Mouse (Mus musculus): ENCODE results near the gene Naa40.

The Naa40 gene

DNA sequence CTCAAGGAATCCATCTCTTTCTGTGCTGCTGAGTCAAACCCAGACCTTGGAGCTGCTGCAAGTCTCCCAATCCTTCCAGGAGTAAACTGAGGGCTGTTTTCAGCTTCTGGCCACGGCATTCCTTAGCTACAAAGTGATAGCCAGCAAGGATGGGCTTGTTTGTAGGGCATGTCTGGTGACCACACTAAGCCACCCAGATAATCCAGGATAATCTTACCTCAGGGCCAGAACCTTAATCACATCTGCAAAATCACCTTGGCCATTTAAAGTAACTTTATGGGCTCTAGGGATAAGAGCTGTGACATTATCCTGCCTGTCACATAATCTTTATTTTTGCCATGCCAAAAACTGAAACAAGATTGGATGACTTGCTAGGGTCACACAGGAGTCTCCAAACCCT is 28.8 kb downstream of the Naa40 start:
- DNase-seq, result no peak

DNA sequence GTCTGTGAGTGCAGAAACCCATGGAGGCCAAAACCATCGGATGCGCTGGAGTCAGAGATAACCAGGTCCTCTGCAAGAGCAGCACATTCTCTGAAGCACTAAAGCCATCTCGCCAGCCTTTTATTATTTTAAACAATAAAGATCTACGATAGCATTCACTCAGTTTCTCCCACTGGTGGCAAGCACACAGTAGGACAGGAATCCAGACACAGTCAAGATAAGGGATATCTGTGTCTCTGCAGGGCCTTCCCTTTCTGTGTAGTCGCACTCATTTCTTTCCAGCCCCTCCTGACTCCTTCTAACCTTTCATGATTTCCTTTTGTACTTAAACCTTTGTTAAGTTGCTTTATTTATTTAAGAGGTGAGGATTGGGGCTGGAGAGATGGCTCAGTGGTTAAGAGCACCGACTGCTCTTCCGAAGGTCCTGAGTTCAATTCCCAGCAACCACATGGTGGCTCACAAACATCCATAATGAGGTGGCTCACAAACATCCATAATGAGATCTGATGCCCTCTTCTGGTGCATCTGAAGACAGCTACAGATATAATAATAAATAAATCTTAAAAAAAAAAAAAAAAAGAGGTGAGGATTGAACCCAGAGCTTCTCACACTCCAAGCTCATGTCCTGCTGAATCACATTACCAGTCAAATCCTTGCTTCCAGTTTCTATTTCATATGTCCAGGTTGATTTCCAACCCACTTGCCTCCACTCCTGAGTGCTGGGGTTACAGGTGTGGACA is 30.9 kb downstream of the Naa40 start:
- DNase-seq, result no peak

DNA sequence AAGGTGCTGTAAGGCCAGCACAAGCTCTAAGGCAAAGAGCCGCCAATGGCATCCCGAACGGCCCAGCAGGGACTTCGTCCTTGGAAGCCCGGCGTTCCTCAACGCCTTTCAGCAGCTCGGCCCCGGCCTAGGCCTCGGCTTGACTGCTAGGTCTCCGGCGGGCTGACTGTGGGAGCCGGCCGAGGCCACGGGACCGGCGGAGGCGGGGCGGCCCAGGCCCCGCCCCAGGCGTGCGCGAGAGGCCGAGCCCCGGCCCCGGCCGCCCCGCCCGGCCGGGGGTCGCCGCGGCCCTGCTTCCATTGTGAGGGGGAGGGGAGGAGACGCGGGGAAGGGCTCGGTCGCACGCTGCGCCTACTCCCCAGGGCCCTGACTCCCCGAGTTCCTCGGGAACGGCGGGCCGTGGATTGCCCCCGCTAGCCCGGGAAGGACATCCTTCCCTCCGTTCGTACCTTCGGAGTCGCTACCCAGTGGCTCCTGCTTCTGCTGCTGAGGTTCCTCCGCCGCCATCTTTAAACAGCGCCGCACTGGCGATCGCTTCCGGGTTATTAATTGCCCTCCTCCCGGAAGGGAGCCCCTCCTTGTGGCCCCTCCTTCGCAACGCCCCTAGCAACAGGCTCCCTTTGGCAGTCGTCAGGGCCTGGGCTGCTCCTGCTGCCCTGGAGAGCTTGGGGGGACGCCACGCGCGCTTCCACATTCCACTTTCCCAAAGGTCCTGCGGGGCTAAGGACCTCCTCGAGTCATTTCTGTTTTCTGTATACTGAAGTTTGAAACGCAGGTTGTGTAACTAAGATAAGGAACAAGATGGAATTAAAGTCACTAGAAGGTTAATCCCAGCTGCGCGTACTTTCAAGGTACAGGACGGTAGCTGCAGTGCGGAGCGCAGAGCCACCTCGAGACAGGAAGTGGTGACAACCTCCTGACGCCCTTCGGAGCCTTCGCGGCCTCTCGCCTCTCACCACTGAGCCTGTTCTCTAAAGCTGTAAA is 34.9 kb downstream of the Naa40 start, which contains the start of gene Otub1:
Gene Otub1, minus strand, starts transcription at position 564 of the 984 bp plus-strand sequence.
- peak; percentile 95 for DNase-seq

DNA sequence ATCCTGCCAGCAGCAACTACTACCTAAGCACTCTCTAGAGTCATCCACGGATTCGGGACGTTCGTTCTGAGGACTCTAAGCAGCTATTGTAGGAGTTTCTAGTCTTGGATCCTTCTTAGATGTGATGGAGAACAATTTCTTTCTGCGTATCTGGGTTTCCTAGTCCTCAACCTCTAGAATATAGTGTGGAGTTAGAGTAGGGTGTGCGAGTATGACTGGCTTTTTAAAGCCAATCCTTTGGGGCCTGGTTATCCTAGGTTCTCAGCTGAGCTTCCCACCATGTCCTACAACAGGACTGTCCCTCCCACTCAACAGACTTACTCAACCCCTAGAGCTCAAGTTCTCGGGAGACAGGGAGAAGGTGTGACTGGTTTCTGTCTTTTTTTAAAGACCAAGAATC is 35.7 kb downstream of the Naa40 start:
- DNase-seq, result no peak

DNA sequence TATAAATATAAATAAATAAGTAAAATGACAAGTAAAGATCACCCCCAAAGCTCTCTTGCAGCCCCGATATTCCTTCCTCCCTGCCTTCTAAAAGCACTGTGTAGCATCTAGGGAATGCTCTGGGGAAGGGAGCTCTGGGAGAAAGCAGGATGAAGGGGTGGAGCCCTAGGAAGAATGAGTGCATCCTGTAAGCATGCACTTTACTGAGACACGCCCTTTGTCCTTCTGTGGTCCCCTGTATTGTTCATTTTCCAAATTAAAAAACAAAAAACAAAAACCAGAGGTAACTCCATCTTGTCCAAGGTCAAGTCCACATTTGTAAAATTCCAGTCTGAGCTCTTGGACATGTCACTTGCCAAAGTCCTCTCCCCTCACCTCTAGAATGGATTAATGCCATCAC is 36.1 kb downstream of the Naa40 start:
- DNase-seq, result no peak

DNA sequence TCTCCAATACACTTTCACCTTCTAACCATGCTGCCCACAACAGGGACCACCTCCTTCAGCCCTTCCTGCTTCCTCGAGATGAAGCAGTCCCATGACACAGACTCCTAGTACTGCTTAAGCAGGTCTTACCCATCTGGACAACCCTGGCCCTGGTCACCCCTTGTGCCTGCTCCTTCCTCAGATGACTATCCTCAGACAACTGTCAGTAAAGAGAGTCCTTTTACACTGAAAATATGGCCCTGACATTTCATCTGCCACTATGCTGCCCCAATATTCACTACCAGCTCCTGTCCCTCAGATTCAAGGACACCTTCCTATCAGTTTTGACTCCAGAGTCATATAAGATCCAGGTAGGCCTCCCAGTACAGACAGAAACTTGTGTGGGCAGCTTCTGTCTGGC is 40.6 kb downstream of the Naa40 start:
- no peak for DNase-seq

DNA sequence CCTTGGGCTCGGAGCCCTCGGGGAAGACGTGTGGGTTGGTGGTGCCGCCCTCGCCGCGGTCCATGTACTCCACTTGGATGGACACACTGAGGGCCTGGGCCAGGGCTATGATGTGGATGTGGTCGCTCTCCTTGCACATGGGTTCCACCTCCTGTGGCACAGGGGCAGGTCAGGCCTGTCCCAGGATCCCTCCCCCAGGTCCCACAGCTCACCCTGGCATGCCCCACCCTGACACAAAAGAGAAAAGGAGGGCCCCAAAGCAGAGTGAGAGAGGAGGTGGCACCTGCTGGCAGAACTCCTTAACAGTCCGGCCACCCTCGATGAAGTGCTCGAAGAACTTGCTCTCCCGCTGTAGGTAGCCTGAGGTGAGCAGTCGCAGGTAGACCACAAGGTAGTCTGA is 41.9 kb downstream of the Naa40 start:
- DNase-seq, result no peak

DNA sequence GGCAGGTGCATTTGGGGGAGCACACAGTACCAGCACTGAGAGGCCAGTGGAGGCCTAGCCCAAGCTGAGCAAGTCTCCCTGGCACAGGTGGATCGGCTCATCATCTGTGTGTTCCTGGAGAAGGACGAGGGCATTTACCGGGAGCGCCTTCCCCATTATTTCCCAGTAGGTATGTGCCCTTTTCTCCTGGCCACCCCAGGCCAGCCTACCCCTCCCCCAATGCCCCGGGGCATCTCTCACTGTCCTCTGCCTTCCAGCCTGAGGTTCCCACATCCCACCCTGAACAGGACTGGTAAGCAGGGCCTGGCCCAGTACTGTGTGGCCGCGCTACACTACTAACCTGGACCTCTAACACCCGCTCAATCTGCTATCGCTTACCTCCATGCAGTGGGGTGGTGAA is 43.5 kb downstream of the Naa40 start:
- no peak for DNase-seq

DNA sequence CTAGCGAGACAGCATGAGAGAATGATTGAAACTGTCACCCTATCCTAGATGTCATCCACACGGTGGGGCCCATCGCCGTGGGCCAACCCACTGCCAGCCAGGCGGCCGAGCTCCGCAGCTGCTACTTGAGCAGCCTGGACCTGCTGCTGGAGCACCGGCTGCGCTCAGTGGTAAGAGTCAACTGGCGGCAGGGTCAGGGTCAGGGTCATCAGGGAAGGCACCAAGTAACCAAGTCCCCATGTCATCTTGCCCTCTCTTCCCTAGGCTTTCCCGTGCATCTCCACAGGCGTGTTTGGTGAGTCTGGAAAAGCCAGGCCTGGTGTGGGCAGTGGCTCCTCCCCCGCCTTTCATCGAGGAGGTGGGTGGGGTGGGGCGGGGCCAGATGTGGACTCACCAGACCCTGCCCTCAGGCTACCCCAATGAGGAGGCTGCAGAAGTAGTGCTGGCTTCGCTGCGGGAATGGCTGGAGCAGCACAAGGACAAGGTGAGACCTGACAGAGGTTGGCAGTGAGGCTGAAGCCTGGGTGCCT is 44.2 kb downstream of the Naa40 start:
- peak in 1 of 2 experiments; percentile 23 for DNase-seq

DNA sequence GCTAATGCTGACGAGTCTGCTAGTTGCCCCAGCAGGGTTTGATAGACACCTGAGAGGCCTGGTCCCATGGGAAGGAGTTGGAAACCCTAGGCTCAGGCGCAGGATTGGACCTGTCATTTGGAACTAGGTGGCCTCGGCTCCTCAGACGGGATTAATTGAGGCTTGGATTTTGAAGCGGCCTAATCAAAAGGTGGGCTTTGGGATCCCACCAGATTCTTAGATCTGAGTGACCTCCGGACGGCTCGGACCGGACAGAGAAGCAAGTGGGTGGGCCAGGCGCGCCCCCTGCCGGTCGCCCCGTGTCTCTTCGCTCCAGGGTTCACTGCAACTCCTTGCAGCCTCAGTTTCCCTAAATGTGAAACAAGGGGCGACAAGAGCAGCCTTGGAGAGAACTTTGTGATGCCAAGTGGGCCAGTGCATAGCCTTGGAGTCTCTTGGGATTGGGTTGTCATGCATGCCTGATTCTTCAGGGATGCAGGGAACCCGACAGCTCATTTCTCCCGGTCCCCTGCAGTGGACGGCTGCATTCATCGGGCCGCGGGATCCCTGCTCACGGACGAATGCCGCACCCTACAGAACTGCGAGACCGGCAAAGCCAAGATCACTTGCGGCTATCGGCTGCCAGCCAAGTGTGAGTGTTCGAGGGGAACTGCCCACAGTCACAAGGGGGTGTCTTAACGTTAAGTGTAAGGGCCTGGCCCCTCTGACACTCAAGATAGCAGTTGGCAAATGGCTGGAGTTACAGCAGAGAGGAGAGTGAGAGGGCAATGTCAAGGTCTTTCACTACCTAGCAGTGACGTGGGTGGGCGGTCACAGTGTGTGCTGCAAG is 44.9 kb downstream of the Naa40 start:
- peak; percentile 67 to 69 for DNase-seq

DNA sequence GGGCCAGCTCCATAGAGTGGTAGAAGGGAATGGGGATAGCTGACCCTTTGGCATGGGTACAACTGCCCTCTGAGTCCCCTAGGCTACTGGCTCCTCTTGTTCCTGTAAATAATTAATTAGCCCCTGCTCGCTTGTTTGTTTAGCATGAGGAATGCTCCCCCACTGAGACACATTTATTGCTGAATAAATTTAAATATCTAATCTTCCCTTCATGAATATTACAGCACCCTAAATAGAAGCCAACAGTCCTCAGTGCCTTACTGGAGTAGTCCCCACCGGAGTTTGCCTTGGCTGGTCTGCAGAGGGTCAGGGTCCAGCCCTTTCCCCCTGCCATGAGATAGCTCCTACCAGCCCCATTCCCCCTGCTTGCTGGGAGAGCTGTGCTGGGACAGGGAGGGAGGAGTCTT is 48.4 kb downstream of the Naa40 start:
- no peak for DNase-seq

DNA sequence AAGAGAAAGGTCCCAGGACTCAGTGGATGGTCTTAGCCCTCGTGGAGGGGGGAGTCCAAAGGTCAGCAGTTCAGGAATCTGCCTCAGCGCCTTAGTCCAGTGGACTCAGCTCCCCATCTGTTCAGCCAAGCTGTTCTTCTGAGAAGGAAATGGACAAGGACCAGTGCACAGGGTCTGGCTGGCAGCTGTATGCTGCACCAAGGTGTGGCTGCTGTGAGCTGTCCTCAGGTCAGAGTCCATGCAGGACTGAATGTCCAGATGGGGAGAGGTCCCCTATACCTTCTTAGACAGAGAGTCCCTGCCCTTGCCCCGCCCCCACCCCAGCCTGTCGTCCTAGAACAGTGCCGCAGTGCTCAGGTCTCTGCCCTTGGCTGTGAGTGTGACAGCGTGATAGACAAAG is 49.3 kb downstream of the Naa40 start:
- no peak for DNase-seq

DNA sequence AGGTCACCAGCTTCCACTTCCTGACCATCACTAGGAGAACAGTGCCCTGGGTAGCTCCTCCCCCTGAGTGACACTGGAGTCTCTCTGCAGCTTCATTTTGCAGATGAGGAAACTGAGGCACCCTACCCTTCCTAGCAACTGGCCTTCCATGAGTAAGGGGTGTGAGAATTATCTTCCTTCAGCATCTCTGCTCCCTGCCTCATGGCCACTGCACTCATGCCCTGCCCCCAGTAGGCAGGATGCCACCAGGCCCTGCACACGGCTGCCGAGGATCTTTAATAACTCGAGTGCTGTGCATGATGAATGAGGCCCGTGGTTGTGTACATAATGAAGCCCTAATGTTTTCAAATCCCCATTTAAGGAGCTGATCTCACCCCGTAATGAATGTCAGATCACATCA is 50.0 kb downstream of the Naa40 start:
- no peak for DNase-seq

DNA sequence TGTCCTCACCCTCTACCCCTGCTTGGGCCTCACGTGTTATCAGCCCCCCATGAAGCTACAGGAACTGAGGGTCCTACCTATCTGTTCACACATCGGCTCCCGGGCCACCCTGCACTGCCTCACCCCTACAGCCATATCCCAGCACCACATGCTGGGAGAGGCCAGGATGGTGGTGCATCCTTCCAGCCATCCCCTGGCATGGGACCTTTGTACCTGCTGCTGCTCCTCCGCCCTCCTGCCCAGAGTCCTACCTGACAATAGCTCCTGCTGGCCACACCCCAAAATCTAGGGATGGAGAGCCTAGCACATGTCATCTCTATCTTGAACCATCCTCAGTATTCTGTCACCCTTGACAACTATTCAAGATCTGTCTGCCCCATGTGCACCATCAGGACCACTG is 52.0 kb downstream of the Naa40 start:
- no peak for DNase-seq

DNA sequence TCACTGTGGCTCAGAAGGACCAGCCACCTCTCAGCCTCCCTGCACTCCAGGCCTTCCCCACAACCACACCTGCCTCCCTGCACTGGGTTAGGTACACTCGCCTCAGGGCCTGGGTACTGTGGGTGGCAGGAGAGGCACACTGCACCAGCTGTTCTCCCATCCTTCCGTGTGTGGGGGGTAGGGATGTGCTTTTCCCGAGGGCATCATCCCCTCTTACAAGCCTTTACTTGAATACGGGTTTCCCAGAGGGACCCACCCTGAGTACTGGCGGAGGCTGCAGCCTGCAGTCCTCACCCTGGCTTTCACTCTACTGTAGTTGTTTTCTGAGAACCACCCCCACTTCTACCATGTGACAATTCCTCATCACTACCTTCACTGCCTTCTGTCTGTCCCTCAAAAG is 53.8 kb downstream of the Naa40 start:
- DNase-seq, result no peak

DNA sequence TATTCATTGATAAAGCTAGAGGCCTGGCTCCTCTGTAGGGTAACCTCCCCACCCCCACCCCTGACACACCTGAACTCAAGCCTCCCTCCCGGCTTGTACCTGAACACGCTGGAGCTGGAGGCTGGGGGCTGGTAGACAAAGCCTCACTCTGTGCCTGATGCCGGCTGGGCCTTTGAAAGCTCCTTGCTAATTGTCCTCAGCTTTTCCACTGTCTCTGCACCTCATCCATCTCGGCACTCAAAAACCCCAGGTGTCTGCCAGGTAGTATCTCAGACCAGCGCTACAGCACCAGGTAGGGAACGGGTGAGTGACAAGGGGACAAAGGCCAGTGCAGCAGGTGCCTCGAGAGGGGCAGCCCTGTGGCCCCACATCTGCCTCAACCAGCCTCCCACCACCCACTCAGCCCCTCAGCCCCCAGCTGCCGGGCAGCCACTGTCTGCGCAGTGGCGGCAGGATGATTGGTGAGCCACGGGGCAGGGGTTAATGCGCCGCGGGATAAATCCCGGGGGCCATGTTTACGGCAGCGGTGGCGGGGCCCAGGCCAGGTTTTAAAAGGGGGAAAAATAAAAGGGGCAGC is 55.2 kb downstream of the Naa40 start:
- no peak for DNase-seq

DNA sequence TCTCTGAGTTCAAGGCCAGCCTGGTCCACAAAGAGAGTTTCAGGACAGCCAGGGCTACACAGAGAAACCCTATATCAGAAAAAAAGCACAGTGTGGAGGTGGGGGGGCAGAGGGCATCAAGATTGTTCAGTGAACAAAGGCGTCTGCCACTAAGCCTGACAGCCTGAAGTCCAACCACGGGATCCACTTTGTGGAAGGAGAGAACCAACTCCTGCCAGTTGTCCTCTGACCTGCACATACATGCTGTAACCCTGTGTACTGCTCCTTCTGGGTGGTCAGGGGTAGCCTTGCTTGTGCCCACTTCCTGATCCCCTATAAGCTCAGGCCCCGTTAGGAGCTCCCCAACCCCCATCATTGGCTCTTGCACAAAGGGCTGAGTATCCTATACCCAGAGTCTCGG is 55.9 kb downstream of the Naa40 start:
- DNase-seq, result no peak

DNA sequence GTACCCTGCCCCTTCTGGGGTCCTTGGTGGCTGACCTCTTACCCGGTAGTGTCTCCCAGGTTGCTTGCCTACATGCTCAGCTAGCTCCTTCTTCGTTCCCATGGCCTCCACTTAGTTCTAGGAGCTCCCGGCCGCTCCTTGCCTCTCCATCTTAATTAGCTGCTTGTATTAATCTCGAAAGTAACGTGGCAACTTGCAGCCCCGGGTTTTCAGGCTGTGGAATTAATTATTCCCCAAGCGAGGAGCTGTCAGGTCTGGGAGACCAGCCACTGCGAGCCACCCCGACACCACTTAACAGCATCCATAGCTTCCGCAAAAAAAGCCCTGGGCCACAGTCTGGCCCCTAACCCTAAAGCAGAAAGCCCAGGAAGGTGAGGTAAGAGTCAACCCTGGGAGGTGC is 57.6 kb downstream of the Naa40 start:
- DNase-seq, result no peak

DNA sequence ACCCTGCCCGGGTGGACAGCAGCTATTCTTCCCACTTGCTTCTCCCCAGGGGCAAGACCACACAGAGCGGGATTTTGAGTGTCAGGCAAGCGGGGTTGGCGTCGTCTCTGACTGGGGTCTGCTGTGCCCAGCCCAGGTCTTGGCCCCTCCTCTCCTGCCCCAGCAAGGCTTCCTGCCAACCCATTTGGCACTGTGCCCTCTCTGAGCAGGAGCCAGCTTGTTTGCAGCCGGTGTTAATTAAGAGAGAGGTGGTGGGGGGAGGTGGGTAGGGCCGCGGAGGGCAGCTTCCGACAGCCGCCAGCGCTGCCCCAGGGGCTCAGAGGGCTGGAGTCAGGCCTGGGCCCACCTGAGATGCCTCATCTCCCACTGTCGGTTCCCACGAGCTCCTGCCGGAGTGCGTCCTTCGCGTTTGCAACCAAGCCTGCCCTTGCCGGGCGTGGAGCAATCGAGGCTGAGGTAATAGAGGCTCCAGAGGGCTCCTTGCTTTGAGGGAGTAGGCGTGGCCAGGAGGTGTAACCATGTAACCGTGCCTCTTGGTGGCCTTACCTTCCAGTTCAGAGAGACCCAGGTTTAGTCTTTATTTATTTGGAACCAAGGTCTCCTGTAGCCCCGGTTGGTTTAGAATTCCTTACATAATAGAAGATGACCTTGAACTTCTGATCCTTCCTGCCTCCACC is 58.6 kb downstream of the Naa40 start:
- DNase-seq, result no peak

DNA sequence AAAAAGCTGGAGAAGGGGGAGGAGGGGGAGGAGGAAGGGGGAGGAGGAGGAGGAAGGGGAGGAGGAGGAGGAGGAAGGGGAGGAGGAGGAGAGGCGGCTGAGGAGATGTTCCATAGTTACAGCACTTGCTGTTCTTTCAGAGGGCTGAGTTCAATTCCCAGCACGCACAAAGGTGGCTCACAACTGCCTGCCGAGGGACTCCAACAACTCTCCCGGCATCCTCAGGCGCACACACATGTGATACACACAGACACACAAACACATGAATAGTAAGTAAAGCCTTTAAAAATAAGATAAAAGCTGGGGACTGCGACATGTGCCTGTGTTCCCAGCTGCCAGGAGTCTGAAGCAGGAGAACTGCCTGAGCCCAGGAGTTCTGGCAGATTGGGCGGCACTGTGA is 59.5 kb downstream of the Naa40 start:
- DNase-seq, result no peak

DNA sequence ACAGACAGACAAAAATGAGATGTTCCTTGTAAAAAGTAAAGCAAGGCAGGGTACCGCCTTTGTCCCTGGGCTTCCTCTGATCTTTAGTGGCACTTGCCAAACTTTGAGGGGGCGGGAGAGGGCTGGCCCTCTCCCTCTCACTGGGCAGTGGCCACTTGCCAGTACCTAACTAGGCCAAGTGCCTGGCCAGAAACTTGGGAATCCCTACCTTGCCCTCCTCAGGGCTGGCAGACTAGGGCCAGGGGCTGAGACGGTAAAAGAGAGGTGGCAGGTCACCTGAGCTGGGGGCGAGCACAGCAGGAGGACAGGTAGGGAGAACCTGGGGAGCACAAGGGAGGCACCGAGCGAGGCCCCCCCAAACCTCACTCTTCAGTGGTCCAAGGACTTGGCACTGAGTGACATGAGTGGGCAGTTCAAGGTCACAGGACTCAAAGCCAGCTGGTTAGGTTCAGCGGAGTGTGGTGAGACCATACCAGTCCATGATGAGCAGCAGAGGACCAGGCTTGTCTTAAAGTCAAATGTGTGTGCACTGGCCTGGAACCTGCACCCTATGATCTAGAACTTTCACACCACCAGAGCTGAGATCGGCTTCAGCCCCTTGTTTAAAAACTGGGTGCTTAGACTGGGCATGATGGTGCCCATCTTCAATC is 60.1 kb downstream of the Naa40 start:
- DNase-seq, result no peak
